Mouse (Mus musculus): ENCODE results near the gene Btg1. TPM values are rescaled to one million over a fixed set of nuclear protein-coding genes. Genes with fewer than 3 reads are reported as not detected.

Gene Btg1
- total RNA-seq (2022), result 10 to 100 TPM; 28.5 to 34.7 (median 33.2) TPM

- peak; percentile 99 for DNase-seq (ENCODE audit: low spot score)
Measured at GRCm38 (mm10) chr10:96616709-96617116, at the start of gene Btg1. Btg1 (plus strand) TSS chr10:96617006.

- DNase-seq (ENCODE audit: low spot score), result no peak
Measured at GRCm38 (mm10) chr10:96569469-96569868, 47.3 kb upstream of the Btg1 start.

- DNase-seq (ENCODE audit: low spot score), result no peak
Measured at GRCm38 (mm10) chr10:96571176-96571575, 45.6 kb upstream of the Btg1 start.

GRCm38 (mm10) chr10:96574786-96575185, 42.0 kb upstream of the Btg1 start:
- DNase-seq (ENCODE audit: low spot score), result no peak

- DNase-seq (ENCODE audit: low spot score), result no peak
Measured at GRCm38 (mm10) chr10:96575338-96575737, 41.5 kb upstream of the Btg1 start.

GRCm38 (mm10) chr10:96578924-96579323, 37.9 kb upstream of the Btg1 start:
- DNase-seq (ENCODE audit: low spot score), result no peak

GRCm38 (mm10) chr10:96579436-96579835, 37.4 kb upstream of the Btg1 start:
- no peak for DNase-seq (ENCODE audit: low spot score)

GRCm38 (mm10) chr10:96580246-96580645, 36.6 kb upstream of the Btg1 start:
- DNase-seq (ENCODE audit: low spot score), result no peak

- DNase-seq (ENCODE audit: low spot score), result no peak
Measured at GRCm38 (mm10) chr10:96581232-96581631, 35.6 kb upstream of the Btg1 start.

- no peak for DNase-seq (ENCODE audit: low spot score)
Measured at GRCm38 (mm10) chr10:96586191-96586880, 30.5 kb upstream of the Btg1 start.

GRCm38 (mm10) chr10:96586881-96587217, 30.0 kb upstream of the Btg1 start:
- DNase-seq (ENCODE audit: low spot score), result no peak

- DNase-seq (ENCODE audit: low spot score), result no peak
Measured at GRCm38 (mm10) chr10:96588233-96588632, 28.6 kb upstream of the Btg1 start.

- DNase-seq (ENCODE audit: low spot score), result no peak
Measured at GRCm38 (mm10) chr10:96589781-96590180, 27.0 kb upstream of the Btg1 start.

GRCm38 (mm10) chr10:96592089-96592488, 24.7 kb upstream of the Btg1 start:
- DNase-seq (ENCODE audit: low spot score), result no peak

- no peak for DNase-seq (ENCODE audit: low spot score)
Measured at GRCm38 (mm10) chr10:96595435-96596132, 21.2 kb upstream of the Btg1 start.

GRCm38 (mm10) chr10:96596411-96596810, 20.4 kb upstream of the Btg1 start:
- DNase-seq (ENCODE audit: low spot score), result no peak

GRCm38 (mm10) chr10:96599641-96600040, 17.2 kb upstream of the Btg1 start:
- no peak for DNase-seq (ENCODE audit: low spot score)

- DNase-seq (ENCODE audit: low spot score), result no peak
Measured at GRCm38 (mm10) chr10:96601670-96602069, 15.1 kb upstream of the Btg1 start.

- no peak for DNase-seq (ENCODE audit: low spot score)
Measured at GRCm38 (mm10) chr10:96602339-96602738, 14.5 kb upstream of the Btg1 start.

GRCm38 (mm10) chr10:96605168-96605567, 11.6 kb upstream of the Btg1 start:
- DNase-seq (ENCODE audit: low spot score), result no peak

GRCm38 (mm10) chr10:96605856-96606255, 10.9 kb upstream of the Btg1 start:
- DNase-seq (ENCODE audit: low spot score), result no peak

- no peak for DNase-seq (ENCODE audit: low spot score)
Measured at GRCm38 (mm10) chr10:96607617-96608185, 9.1 kb upstream of the Btg1 start.

Measured in heart, adult 8-10 months (tissue).